Mouse (Mus musculus): ENCODE data around the gene Krtap7-1. TPM values are rescaled to one million over a fixed set of nuclear protein-coding genes. Genes with fewer than 3 reads are reported as not detected.

Gene Krtap7-1
- polyA plus RNA-seq (2017; shearing (Covaris generic)), result not detected

DNA sequence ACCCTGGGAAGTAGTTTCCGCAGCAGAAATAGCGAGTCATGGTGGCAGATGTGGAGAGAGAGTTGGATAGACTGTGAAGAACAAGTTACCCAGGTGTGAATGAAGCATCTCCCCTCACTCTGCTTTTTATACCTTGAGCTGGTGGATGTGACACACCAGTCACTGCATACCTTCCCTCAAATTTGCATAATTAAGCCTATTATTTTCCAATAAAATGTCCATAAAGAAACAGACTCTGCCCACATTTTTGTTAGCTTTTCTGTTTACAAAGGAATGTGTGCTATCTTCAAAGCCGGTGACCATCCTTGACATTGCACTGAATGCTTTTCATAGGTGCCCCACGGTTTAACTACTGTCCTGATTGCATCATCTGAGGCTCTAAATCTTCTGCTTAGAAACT lies at the start of gene Krtap7-1:
Krtap7-1 (minus strand) TSS at position 101 of the 400 bp plus-strand sequence.
- no peak for ATAC-seq

DNA sequence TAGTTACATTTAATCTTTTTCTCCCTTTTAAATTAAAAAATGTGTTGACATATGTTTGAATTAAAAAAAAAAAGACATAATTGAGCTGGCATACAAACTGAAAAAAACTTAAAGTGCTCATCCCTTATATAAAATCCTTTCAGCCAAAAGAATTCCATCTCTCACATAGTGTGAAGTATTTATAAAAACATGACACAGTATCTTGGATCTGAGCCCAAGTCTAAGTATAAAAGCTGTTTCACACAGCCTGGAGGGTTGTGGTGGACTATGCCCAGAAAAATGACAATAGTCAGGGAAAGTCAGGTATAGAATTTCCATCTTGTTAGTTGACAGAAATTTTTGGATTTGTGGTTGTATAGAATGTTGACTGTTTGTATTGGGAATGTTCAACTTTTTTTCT lies 42.2 kb upstream of the Krtap7-1 start:
- no peak for ATAC-seq

DNA sequence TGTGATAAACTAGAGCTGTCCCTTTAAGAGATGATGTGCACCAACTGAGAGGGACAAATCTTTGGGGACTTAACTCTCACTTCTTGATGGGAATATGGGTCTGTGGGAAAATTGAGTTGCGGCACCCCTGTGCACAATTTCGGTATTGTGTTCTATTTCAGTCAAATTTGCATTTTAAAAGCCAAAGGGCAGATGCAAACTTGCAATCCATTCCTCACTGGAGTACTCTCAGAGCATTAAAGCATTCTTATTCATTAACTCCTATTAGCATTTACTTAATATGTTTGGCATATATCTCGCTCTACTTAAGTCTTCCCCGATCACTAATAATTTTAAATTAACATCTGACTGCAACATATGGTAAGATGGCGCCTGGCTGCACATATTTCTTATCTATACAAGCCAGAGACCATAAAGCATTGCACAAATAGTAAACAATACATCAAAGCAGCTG lies 29.9 kb upstream of the Krtap7-1 start:
- no peak for ATAC-seq

DNA sequence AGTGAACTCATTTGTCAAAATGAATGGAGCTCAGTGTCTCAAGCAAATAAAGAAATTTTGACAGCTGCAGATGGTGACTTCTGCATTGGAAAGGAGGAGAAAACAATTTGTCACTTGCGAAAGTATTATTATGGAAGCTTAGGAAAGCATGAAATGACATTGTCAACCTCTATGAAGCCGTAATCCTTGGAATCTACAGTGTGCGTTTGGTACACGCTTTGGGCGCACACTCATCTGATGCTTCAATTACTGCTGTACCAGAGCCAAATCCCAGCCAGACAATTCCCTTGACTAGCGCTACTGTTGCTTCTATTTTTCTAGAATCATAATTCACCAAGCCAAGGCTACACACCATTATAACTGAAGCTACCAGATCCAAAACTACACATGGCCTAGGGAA lies 29.2 kb upstream of the Krtap7-1 start:
- ATAC-seq, result no peak

DNA sequence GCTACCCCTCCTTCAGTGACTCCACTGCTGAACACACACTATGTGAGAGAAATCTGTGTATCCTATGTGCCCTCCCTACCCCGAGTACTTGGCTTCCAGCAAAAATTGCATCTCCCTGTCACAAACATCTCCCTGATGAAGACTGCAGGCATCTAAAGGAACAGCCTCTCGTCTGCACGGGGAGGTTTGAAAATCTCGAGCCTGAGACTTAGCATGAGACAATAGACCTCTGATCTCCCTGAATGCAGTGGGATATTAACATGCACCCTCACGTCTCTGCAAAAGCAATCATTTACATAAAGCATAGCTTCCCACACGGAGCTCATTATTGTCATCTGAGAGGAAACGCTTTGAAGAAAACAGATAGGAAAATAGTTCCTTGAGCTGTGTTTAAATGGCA lies 22.4 kb upstream of the Krtap7-1 start:
- no peak for ATAC-seq

DNA sequence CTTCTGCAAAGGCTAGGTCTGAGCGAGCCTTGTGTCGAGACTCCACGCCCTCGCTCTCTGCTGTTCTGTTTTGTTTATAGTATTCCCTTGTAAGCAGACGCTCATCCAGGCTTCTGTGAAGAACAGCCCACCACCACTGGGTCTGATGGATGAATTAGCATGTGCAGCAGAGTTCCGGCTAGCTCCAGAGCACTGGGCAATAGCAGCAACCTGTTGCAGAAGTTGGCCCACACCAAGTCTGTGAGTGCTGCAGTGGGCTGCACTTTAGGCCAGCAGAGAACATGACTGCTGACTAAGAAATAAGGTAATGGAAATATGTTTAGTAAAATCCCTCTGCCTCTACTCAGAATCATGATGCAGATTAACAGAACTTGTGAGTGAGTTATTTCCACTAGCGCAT lies 21.7 kb upstream of the Krtap7-1 start:
- ATAC-seq, result no peak

DNA sequence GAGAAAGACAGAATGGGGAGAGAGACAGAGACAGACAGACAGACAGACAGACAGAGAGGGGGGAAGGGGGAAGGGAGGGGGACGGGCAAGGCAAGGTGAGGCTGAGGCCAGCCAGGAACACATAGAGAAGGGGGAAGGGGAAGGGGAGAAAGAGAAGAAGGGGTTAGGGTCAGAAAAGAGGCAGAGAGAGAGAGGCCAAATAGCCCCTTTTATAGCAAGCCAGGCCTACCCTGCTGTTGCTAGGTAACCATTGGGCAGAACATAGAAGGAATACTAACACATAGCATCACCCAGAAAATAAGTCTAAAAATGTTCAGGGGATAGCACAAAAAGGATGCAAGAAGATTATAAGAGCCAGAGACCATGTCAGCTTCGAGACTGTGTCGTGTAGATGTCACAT lies 20.3 kb upstream of the Krtap7-1 start:
- ATAC-seq, result no peak

DNA sequence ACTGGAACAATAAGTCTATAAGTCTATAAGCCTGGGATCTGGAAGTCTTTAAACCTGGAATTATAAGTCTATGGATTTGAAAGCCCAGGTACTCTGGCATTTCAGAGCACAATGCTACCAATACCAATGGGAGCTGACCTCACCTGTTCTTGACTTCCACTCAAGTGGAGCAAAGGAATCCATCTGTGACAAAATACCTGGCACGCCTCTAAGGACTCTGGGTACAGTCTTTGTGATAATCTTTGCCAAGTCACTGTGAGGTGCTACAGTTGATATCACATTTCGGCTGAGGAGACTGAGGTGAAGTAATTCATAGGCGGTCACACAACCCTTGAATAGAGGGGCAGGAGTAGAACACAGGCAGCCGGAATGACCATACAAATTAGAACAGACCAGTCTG lies 12.9 kb upstream of the Krtap7-1 start:
- no peak for ATAC-seq

DNA sequence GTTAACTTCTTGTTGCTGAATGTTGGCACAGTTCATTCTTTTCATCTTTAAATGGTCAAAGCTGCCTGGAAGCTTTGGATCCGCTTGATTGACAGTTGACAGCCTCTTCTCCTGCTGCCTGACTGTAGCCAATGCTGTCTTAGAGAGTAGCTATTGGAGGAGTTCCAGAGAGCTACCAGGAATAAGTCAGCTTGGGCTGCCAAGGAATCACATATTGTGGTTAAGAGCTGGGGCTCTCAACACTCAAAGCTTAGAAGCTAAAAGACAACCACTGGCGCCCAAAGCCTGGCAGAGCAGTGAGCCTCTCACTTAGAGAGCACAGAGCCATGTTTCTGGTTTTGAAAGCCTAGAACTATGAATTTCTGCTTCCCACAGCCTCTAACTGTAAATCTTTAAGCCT lies 12.4 kb upstream of the Krtap7-1 start:
- no peak for ATAC-seq

DNA sequence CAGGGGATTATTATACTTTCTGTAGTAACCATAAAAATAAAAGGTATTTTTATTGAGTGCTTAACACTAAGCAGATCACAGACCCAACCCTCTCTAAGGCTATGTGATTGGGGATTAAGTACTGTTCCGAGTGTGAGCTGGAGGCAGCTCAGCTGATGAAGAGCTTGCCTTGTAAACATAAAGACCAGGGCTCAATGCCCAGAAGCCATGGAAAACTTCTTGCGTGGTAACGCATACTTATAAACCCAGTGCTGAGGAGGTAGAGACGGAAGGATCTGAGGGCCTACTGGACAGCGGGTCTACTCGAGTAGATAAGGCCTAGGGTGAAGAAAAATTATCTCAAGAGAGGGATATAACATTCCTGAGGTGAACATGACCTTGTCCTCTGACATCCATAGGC lies 12.0 kb upstream of the Krtap7-1 start:
- ATAC-seq, result no peak

DNA sequence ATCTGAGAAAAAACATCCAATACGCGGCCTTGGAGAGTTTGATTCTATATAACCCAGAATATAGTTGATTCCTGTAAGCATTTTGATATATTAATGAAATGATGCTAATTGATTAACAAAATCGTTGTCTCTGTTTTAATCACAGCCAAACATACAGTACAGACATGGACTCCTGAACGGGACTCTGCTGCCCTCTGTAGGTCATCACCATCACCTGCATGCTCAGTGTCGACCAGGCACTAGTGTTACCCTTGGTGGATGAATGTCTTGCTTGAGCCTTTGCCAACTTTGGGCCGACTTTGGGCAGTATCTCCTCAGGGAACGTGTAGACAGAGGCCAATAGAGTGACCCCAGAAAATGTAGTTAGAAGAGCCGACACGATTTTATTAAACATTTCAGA lies 9.5 kb upstream of the Krtap7-1 start:
- ATAC-seq, result no peak

DNA sequence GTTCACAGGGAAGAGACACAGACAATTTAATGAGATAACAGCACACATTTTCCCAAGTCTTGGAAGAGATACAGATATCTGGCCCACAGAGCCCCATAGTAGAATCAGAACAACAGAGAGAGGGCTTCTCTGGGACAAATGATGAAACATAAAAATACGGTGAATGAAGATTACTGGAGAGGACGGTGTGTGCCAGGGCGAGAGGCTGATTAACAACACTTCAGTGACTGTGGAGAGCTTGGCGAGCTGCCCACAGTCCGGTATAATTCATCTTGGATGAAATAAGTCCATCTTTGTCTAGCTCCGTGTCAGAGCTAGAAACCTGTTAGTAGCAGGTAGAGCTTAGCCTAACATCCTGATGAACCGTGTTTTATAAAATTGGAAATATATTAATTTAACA lies 5.3 kb upstream of the Krtap7-1 start:
- ATAC-seq, result no peak

DNA sequence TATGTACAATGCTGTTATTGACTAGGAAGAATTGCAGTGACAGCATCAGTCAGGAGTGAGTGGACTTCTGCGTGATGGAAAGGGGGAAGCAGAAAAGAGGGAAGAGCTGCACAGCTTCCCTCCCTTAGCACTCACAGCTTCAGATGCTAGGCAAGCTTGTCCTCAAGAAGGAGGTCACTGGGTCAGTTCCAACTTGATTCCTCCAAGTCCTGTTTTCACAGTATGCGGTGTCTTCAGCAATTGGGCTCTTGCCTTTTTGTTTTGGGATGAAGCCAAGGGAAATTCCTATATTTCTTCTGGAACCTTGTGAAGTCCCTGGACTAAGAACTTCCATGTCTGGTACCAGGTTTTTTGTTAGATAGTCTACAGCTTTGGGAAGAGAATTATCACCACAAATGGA lies 4.6 kb downstream of the Krtap7-1 start:
- no peak for ATAC-seq

DNA sequence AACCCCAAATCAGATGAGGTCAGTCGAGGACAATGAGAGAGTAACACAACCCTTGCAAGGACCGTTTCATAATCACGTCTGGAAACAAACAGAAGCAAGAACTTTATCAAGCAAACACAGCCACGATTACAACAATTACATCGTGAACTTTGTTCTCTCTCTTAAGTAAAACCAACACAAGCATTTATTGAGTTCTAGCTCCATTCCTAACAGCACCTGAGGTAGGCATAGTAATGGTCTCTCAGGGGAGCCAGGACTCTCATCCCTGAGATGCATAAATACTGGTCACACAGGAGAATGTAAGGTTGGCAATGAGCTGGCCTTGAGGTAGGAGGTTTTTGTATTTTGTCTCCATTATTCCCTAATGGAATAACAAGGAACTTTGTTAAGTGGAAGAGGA lies 6.3 kb downstream of the Krtap7-1 start:
- ATAC-seq, result no peak

DNA sequence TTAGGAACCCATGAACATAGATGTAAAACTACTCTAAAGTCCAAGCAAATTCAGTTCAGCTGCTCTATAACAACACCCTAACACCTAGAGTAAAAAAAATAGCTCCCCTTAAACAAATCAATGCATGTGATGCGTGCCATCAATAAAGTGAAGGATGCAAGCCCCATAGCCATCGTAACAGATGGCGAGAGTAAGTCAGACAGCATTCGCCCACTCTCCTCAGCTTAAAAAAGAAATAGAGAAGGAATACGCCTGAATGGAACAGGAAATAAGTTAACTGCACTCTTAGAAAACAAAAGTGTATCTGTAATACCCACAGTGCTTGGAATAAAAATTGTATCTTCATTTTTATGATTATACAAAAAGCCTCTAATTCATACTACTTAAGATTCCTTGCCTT lies 11.1 kb downstream of the Krtap7-1 start:
- no peak for ATAC-seq

DNA sequence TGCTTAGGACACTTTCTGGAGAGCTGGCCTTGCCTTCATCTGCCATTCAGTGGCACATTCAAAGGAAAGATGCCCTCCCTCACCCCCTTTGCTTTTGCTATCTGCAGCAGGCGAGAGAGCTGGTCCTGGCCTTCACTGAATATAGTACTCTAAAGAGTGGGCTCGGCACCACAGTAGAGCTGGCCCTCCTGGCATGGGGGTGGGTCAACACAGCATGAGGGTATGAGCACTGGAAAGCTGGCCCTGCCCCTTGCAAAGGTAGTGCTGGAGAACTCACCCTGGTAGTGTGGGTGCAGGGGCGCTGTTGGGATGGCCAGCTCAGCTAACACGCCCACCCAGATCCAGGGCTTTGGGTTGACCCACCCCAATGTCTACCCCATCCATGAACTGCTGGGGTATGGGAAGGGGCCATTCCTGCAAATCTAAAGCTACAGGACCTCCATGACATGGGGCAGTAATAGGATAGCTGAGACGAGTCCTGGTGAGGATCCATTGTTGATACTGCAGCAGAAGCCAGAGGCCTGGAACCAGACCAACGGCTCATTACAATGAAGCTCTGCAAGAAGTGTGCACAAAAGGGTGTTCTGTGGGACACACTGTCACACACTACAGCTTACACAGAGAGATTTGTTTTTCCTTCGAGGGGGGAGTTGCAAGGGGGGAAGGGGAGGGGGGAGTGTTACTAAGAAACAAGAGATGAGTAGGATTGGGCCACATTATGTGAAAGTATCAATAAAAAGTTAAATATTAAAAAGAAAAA lies 12.5 kb downstream of the Krtap7-1 start:
- no peak for ATAC-seq

DNA sequence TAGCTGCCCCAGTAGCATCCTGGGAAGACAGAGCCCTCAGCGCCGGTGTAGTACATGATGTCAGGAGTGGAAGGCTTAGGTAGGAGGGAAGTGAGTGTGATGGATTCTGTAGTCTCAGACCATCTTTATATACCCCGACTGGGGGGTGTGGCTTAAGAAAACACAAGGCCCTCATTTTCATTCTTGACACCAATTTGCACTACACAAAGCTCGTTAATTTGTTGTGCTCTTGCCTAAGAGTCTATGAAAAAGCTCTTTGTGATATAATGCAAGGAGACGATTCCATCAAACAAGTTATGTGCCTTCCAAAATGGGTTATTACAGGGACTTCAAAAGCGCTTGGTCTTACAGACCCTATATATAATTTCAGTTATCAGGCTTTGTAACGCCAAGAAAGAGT lies 20.3 kb downstream of the Krtap7-1 start, which contains the start of gene Krtap8-1:
Krtap8-1 (minus strand) TSS at position 101 of the 400 bp plus-strand sequence.
- ATAC-seq, result no peak

DNA sequence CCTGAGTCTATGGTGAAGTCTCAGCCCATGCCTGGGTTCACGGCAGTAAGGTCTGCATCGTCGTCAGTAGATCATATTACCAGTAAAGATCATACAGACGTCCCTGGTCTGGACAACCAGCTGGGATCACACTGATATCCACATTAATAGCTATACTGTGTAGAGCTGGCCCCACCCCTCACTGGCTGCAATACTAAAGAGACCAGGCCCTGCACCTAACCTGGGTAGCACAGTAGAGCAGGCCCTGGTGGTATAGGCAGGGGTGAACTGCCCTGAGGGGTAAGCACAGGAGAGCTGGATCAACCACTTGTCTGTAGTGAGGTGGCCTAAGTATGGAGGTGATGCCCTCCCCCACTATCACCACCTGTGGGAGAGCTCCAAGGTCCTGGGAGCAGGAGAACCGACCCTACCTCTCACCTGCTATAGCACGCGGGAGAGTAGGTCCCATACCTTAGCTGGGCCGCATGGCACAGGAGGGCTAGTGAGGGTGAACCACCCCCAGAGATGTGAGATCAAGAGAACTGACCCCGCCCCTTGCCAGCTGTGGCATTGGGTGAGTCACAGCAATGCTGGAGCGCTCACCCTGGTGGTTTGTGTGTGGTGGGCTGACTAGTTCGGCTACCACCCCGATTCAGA lies 30.3 kb downstream of the Krtap7-1 start:
- no peak for ATAC-seq

DNA sequence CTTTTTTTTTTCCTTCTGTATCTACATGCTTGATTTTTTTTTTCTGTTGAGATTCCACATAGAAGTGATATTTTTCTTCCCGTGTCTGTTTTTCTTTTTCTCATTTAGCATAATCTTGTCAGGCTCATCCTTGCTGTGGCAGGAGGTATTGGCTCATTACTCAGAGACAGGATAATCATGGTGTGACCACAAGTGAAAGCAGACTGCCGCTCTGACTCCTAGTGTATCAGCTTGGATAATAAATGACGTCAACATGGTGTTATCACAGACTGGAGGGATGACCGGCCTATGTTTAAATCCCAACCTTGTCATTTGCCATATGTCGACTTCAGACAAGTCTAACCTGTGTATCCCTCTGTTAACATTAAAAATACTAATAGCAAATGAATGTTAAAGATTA lies 46.9 kb downstream of the Krtap7-1 start:
- ATAC-seq, result no peak

Other genes with a start within 250 kb of the Krtap7-1 start
- not detected for gene Krtap21-1, start 104.5 kb downstream of the Krtap7-1 start, polyA plus RNA-seq (2017; shearing (Covaris generic))
- not detected for gene Krtap6-2, start 88.2 kb downstream of the Krtap7-1 start, polyA plus RNA-seq (2017; shearing (Covaris generic))
- gene Krtap8-1, start 20.4 kb downstream of the Krtap7-1 start, polyA plus RNA-seq (2017; shearing (Covaris generic)), result not detected
- gene Krtap11-1, start 62.9 kb upstream of the Krtap7-1 start, polyA plus RNA-seq (2017; shearing (Covaris generic)), result not detected

All from CD4-positive, CD25-positive, alpha-beta regulatory T cell, adult 4 months (primary cell).